Mouse (Mus musculus) liver, embryonic 11.5 days (tissue): ENCODE data around the gene Olfr792. TPM values are rescaled to one million over a fixed set of nuclear protein-coding genes. Genes with fewer than 3 reads are reported as not detected.

ENCODE experiments used
- ATAC-seq: fragments of 200-750 bp; cut with Nextera tagmentation; replicated peaks from 2 replicates; pipeline ENCODE4 v1.8.0; 2017; ENCODE audit warnings: moderate number of reproducible peaks, mild to moderate bottlenecking, moderate TSS enrichment, moderate library complexity; ENCODE audit not compliant: low FRiP score
- DNase-seq: peaks from one replicate; pipeline ENCODE4 v3.0.0-alpha.2; 2017; ENCODE audit warnings: low spot score
- H3K27ac ChIP-seq: fragments of 300-500 bp; sonication (generic); 2 replicates; pipeline ENCODE4 v1.5.1; 2014; ENCODE audit warnings: mild to moderate bottlenecking, low read depth, low read length, control low read depth
- H3K27me3 ChIP-seq: fragments of 300-500 bp; sonication (generic); replicated peaks from 2 replicates; pipeline ENCODE4 v1.6.1; 2014; ENCODE audit warnings: low read length, mixed read lengths; ENCODE audit not compliant: control insufficient read depth, insufficient read depth
- H3K36me3 ChIP-seq: fragments of 300-500 bp; sonication (generic); 2 replicates; pipeline ENCODE4 v1.6.1; 2014; ENCODE audit warnings: mild to moderate bottlenecking, low read length, moderate library complexity, mixed read lengths; ENCODE audit not compliant: control insufficient read depth, insufficient read depth
- H3K4me1 ChIP-seq: fragments of 300-500 bp; sonication (generic); replicated peaks from 2 replicates; pipeline ENCODE4 v1.6.1; 2014; ENCODE audit warnings: low read length, mixed read lengths; ENCODE audit not compliant: control insufficient read depth, insufficient read depth
- H3K4me2 ChIP-seq: fragments of 300-500 bp; sonication (generic); 2 replicates; pipeline ENCODE4 v1.6.1; 2014; ENCODE audit warnings: mild to moderate bottlenecking, control low read depth, moderate library complexity
- H3K4me3 ChIP-seq: fragments of 300-500 bp; sonication (generic); 2 replicates; pipeline ENCODE4 v1.5.1; 2014; ENCODE audit warnings: low read depth, low read length, control low read depth
- H3K9ac ChIP-seq: fragments of 300-500 bp; sonication (generic); 2 replicates; pipeline ENCODE4 v1.6.1; 2014; ENCODE audit warnings: low read depth, low read length, control low read depth
- H3K9me3 ChIP-seq: fragments of 300-500 bp; sonication (generic); 2 replicates; pipeline ENCODE4 v1.6.1; 2016; ENCODE audit warnings: low read length, inconsistent platforms, mixed read lengths; ENCODE audit not compliant: control insufficient read depth
- WGBS: fragments of 180-500 bp; shearing (Covaris S2); extraction: QIAGEN DNeasy Blood & Tissue Kit; methylation state at CpG from one replicate; pipeline ENCODE4 v1.1.7; 2014; 5-methylcytosine and 5-hydroxymethylcytosine counted together
- microRNA-seq: library from miRNA; unstranded; fragments of <30 nt; microRNA quantifications from one replicate; pipeline ENCODE4, GENCODE M21; 2017; ENCODE audit warnings: borderline number of aligned reads
- polyA plus RNA-seq: library from polyadenylated mRNA; unstranded; fragments of >200 nt; fragmentation: Nextera tagmentation; extraction: Ambion mirVana; gene quantifications from 2 replicates; pipeline ENCODE4 v1.2.1, GENCODE M21; 2014

Olfr792 gene
- not detected in 2 replicates for polyA plus RNA-seq

DNA sequence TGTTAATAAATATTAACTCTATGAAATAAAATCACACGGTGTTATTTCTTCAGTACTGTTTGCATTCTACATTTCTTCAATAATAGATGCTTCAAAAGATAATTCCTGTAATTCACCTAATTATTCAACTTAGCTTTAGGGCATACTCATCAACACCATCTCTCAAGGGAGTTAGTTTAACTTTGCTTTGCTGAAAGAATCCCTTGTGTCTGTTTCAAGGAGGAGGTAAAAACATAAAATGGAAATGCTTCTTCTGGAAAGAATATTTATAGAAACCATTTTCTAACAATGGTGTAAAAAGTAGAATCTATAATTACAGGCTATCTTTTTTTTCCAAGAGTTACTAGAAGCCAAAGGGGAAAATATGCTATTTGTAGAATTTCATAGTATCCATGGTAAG is at the start of gene Olfr792:
Gene Olfr792 (plus strand): TSS at position 301 of the 400 bp plus-strand sequence.
- peaks cover under 1% of the 10 kb centered on the region; the same call in 1 of the 2 replicates for H3K9me3 ChIP-seq
- DNase-seq (no peak), ATAC-seq (no peak)
- no peak within 1 kb of the TSS for H3K27ac ChIP-seq
- no peaks in the 10 kb centered on the region for H3K27me3 ChIP-seq
- 76% methylated on average over 1 of the region's 1 CpGs for WGBS
- H3K4me3 ChIP-seq = no peak within 1 kb of the TSS
- no peaks in the 10 kb centered on the region for H3K4me1 ChIP-seq
- H3K36me3 ChIP-seq = no peaks in the 10 kb centered on the region
- H3K4me2 ChIP-seq = no peak within 1 kb of the TSS
- H3K9ac ChIP-seq = no peak within 1 kb of the TSS

DNA sequence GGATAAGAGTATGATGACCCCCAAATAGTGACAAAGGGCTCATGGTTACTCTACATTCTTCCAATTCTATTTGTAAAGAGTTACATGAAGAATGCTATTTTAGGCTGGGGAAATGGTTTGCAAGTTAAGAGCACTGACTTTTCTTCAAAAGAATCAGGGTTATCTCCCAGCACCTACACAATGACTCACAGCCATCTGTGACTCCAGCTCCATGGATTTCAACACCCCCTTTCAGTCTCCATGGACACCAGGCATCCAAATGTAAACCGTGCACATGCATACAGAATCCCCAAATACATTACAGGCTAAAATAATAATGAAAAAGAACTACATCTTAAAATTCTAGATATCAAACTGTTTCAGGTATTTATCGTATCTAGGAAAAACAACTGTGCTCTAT is 48.9 kb upstream of the Olfr792 start:
- no peak for DNase-seq
- no peaks in the 10 kb centered on the region for H3K36me3 ChIP-seq
- no peak for ATAC-seq
- H3K27me3 ChIP-seq = no peaks in the 10 kb centered on the region
- no peak overlapping the region for H3K4me2 ChIP-seq
- WGBS = 78% methylated on average over 2 of the region's 2 CpGs
- H3K4me3 ChIP-seq = no peak overlapping the region
- H3K4me1 ChIP-seq = no peaks in the 10 kb centered on the region
- H3K9ac ChIP-seq = no peak overlapping the region
- H3K9me3 ChIP-seq = no peaks in the 10 kb centered on the region
- H3K27ac ChIP-seq = no peak overlapping the region

DNA sequence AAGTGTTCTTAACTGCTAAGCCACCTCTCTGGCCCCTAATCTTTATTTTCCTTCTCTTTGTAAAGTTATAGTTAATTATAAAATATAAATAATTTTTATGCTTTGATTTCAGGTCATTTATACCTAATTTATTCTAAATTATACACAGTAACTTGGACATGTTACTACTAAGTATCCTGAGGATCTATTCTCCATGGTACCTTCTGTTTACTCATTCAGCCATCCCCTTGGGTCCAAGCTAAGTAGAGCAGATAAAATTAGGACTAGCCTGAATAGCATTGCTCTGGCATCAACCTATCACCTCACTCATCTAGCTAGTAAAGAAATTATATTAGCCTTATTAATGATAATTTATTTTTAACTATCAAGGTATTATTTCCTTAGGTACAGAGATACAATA is 40.8 kb upstream of the Olfr792 start, which contains the start of gene Olfr790:
Gene Olfr790 (plus strand): TSS at position 301 of the 400 bp plus-strand sequence.
- Histone ChIP-seq H3K9ac (no peak within 1 kb of the TSS), H3K27ac (no peak within 1 kb of the TSS), H3K27me3 (no peaks in the 10 kb centered on the region), H3K4me2 (no peak within 1 kb of the TSS), H3K36me3 (no peaks in the 10 kb centered on the region), H3K9me3 (no peaks in the 10 kb centered on the region), H3K4me3 (no peak within 1 kb of the TSS), H3K4me1 (no peaks in the 10 kb centered on the region)
- no peak for ATAC-seq
- DNase-seq = no peak

DNA sequence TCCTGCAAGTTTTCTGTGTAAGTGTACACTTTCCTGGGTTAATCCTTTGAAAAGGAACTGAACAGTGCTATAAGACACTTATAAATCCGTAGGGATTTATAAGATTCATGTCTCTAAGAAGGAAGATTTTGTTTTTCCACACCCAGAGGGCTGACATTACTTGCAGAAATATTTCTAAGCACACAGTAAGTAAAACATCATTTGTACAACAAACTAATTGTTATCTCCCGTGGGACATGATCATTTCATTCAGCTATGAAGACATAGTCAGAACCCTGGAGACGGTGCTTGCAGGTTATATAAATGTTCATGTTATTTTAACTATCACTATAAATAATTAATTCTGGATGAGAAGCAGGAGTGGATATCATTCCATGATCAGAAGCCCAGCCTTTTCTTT is 17.5 kb upstream of the Olfr792 start, which contains the start of gene Olfr791:
Gene Olfr791 (plus strand): TSS at position 301 of the 400 bp plus-strand sequence.
- ATAC-seq = no peak
- Histone ChIP-seq H3K27ac (no peak within 1 kb of the TSS), H3K4me1 (no peaks in the 10 kb centered on the region), H3K27me3 (no peaks in the 10 kb centered on the region), H3K36me3 (no peaks in the 10 kb centered on the region), H3K9me3 (no peaks in the 10 kb centered on the region), H3K4me2 (no peak within 1 kb of the TSS), H3K9ac (no peak within 1 kb of the TSS), H3K4me3 (no peak within 1 kb of the TSS)
- 65% methylated on average over 3 of the region's 3 CpGs for WGBS
- DNase-seq = no peak

DNA sequence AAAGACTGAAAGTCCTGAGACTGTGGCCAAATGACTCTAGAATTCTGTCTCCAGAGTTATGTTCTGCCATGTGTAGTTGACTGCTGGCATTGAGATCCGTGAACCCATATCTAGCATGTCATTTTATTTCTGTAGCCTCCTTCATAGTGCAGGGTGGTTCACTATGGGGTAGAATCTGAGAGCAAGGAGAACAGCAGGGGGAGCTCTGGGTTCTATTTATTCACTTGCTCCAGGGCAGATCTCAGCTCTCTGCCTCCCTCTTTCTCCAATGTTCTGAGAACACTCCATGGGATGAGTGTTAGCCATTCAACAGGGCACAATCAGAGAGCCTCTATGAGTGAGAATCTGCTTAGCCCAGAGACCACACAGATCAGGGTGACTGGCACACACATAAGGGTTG is 10.4 kb downstream of the Olfr792 start:
- ATAC-seq (peak; percentile 23; the same call in 1 of the 2 replicates), DNase-seq (no peak)
- no peaks in the 10 kb centered on the region for H3K27me3 ChIP-seq
- H3K27ac ChIP-seq = no peak overlapping the region
- H3K36me3 ChIP-seq = no peaks in the 10 kb centered on the region
- H3K4me2 ChIP-seq = no peak overlapping the region
- no peaks in the 10 kb centered on the region; the same call in 1 of the 2 replicates for H3K9me3 ChIP-seq
- H3K9ac ChIP-seq = no peak overlapping the region
- H3K4me3 ChIP-seq = no peak overlapping the region
- H3K4me1 ChIP-seq = no peaks in the 10 kb centered on the region
- 44% methylated on average over 1 of the region's 1 CpGs for WGBS

DNA sequence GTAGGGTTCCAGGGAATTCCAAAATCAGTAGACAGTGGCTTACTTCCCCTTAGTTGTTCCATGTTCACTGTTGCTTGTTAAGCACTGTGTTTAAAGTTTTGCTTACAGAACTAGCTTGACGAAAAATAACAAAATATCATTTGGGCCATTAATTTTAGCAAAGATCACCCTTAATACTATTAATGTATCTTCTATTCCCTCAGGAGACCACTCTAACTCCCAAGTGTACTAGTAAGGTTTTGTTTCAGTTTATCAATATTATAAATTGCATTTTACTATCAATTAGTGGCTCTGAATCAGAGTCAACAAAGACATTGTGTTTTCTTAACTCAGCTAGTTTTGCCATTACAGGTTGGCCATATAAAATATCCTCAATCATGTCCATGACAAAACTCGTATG is 28.4 kb downstream of the Olfr792 start, which contains the start of gene Olfr794:
Gene Olfr794 (plus strand): TSS at position 301 of the 400 bp plus-strand sequence.
- Histone ChIP-seq H3K9ac (no peak within 1 kb of the TSS), H3K4me3 (no peak within 1 kb of the TSS), H3K27ac (no peak within 1 kb of the TSS), H3K4me2 (no peak within 1 kb of the TSS), H3K27me3 (no peaks in the 10 kb centered on the region), H3K4me1 (no peaks in the 10 kb centered on the region), H3K36me3 (no peaks in the 10 kb centered on the region), H3K9me3 (no peaks in the 10 kb centered on the region)
- no peak for ATAC-seq
- WGBS = 75% methylated on average over 2 of the region's 2 CpGs
- DNase-seq = no peak

DNA sequence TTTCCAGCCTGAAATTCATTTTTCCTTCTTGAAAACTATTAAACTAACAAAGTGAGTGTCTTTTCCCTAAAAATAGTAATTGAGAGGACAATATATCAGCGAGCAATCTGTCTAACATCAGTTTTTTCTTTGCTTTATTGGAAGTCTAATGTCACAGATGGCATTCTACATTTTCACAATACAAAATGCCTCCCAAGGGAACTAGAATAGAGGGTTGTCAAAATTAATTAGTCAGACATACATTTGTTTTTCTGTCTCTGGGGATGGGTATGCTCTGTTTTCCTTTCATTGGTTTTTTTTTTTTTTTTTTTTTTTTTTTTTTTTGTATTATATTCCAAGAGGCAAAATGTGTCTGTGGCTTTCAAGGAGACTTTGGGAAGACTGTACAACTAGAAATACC is 38.1 kb downstream of the Olfr792 start:
- H3K4me2 ChIP-seq = no peak overlapping the region
- DNase-seq (no peak), ATAC-seq (no peak)
- no peak overlapping the region for H3K27ac ChIP-seq
- no peaks in the 10 kb centered on the region for H3K9me3 ChIP-seq
- 62% methylated on average over 1 of the region's 1 CpGs for WGBS
- H3K36me3 ChIP-seq = no peaks in the 10 kb centered on the region
- no peaks in the 10 kb centered on the region for H3K27me3 ChIP-seq
- H3K4me3 ChIP-seq = no peak overlapping the region
- no peaks in the 10 kb centered on the region for H3K4me1 ChIP-seq
- H3K9ac ChIP-seq = no peak overlapping the region

Small RNA genes lying within 50 kb of the gene (microRNA-seq; reads per million reads assigned to microRNA genes)
- not detected for gene Gm23252

Other genes with a start within 250 kb of the Olfr792 start
- gene Olfr780, start 221.0 kb upstream of the Olfr792 start, polyA plus RNA-seq = not detected in 2 replicates
- not detected in 2 replicates for gene Olfr781, start 210.3 kb upstream of the Olfr792 start, polyA plus RNA-seq
- gene Olfr782, start 190.3 kb upstream of the Olfr792 start, polyA plus RNA-seq = not detected in 2 replicates
- gene Olfr784, start 155.1 kb upstream of the Olfr792 start, polyA plus RNA-seq = 0.07 TPM in 1 of 2 replicates, not detected in the other
- gene Olfr785, start 133.7 kb upstream of the Olfr792 start, polyA plus RNA-seq = not detected in 2 replicates
- not detected in 2 replicates for gene Olfr786, start 111.9 kb upstream of the Olfr792 start, polyA plus RNA-seq
- gene Olfr787, start 77.3 kb upstream of the Olfr792 start, polyA plus RNA-seq = not detected in 2 replicates
- not detected in 2 replicates for gene Olfr788, start 68.2 kb upstream of the Olfr792 start, polyA plus RNA-seq
- not detected in 2 replicates for gene Olfr789, start 54.4 kb upstream of the Olfr792 start, polyA plus RNA-seq
- not detected in 2 replicates for gene Olfr790, start 40.7 kb upstream of the Olfr792 start, polyA plus RNA-seq
- not detected in 2 replicates for gene Olfr791, start 17.4 kb upstream of the Olfr792 start, polyA plus RNA-seq
- not detected in 2 replicates for gene Olfr794, start 28.5 kb downstream of the Olfr792 start, polyA plus RNA-seq
- not detected in 2 replicates for gene Olfr796, start 73.4 kb downstream of the Olfr792 start, polyA plus RNA-seq
- gene Olfr798, start 88.8 kb downstream of the Olfr792 start, polyA plus RNA-seq = not detected in 2 replicates
- gene Olfr799, start 98.3 kb downstream of the Olfr792 start, polyA plus RNA-seq = not detected in 2 replicates
- gene Olfr800, start 118.5 kb downstream of the Olfr792 start, polyA plus RNA-seq = not detected in 2 replicates
- not detected in 2 replicates for gene Olfr801, start 134.7 kb downstream of the Olfr792 start, polyA plus RNA-seq
- gene Olfr802, start 149.0 kb downstream of the Olfr792 start, polyA plus RNA-seq = not detected in 2 replicates
- gene Olfr803, start 155.1 kb downstream of the Olfr792 start, polyA plus RNA-seq = not detected in 2 replicates
- gene Olfr804, start 164.0 kb downstream of the Olfr792 start, polyA plus RNA-seq = not detected in 2 replicates
- gene Olfr805, start 190.2 kb downstream of the Olfr792 start, polyA plus RNA-seq = not detected in 2 replicates
- not detected in 2 replicates for gene Olfr806, start 202.8 kb downstream of the Olfr792 start, polyA plus RNA-seq
- gene Olfr807, start 218.6 kb downstream of the Olfr792 start, polyA plus RNA-seq = not detected in 2 replicates
- not detected in 2 replicates for gene Olfr808, start 226.3 kb downstream of the Olfr792 start, polyA plus RNA-seq
- not detected in 2 replicates for gene Olfr809, start 235.5 kb downstream of the Olfr792 start, polyA plus RNA-seq